Mouse (Mus musculus) forebrain, embryonic 10.5 days (tissue): ENCODE measurements around the gene Bach2. TPM values are rescaled to one million over a fixed set of nuclear protein-coding genes. Genes with fewer than 3 reads are reported as not detected.

Experiments used
- DNase-seq: peaks from one replicate; pipeline ENCODE4 v3.0.0-alpha.2; 2017; ENCODE audit warnings: low spot score; ENCODE audit errors: extremely low spot score
- H3K27ac ChIP-seq: fragments of 300-500 bp; sonication (generic); 2 replicates; pipeline ENCODE4 v1.5.1; 2016; ENCODE audit warnings: mild to moderate bottlenecking
- H3K27me3 ChIP-seq: fragments of 300-500 bp; sonication (generic); 2 replicates; pipeline ENCODE4 v1.6.1; 2016; ENCODE audit warnings: mild to moderate bottlenecking; ENCODE audit not compliant: poor library complexity, severe bottlenecking
- H3K36me3 ChIP-seq: fragments of 300-500 bp; sonication (generic); replicated peaks from 2 replicates; pipeline ENCODE4 v1.6.1; 2016; ENCODE audit warnings: mild to moderate bottlenecking, moderate library complexity
- H3K4me1 ChIP-seq: fragments of 300-500 bp; sonication (generic); 2 replicates; pipeline ENCODE4 v1.6.1; 2016
- H3K4me3 ChIP-seq: fragments of 300-500 bp; sonication (generic); 2 replicates; pipeline ENCODE4 v1.5.1; 2016; ENCODE audit warnings: mild to moderate bottlenecking, moderate library complexity
- H3K9me3 ChIP-seq: fragments of 300-500 bp; sonication (generic); 2 replicates; pipeline ENCODE4 v1.6.1; 2016; ENCODE audit warnings: mild to moderate bottlenecking, moderate library complexity
- WGBS: fragments of 180-500 bp; shearing (Covaris S2); methylation state at CpG from one replicate; pipeline ENCODE4 v1.1.7; 2016; 5-methylcytosine and 5-hydroxymethylcytosine counted together
- polyA plus RNA-seq: library from polyadenylated mRNA; unstranded; fragments of >200 nt; fragmentation: Nextera tagmentation; extraction: Ambion mirVana; gene quantifications from 2 replicates; pipeline ENCODE4 v1.2.1, GENCODE M21; 2016

Gene Bach2
- polyA plus RNA-seq, 1 experiment from 2014 or later, result 7.1 TPM

- H3K27me3 ChIP-seq, result no peaks in the 10 kb centered on the region
- DNase-seq, result no peak
- no peaks in the 10 kb centered on the region for H3K9me3 ChIP-seq
- no peak overlapping the region for H3K4me3 ChIP-seq
- 90% methylated on average over 8 of the region's 8 CpGs for WGBS
- no peak overlapping the region for H3K27ac ChIP-seq
- H3K4me1 ChIP-seq, result peaks cover 30% of the 10 kb centered on the region
- H3K36me3 ChIP-seq, result 0 out of 2 replicates have a peak, but pooled peaks cover 3% of the 10 kb centered on the region
Observed at GRCm38 (mm10) chr4:32330584-32331314, 92.1 kb downstream of the Bach2 start.

GRCm38 (mm10) chr4:32332028-32332427 is 93.4 kb downstream of the Bach2 start:
- H3K36me3 ChIP-seq, result 0 out of 2 replicates have a peak, but pooled peaks cover 3% of the 10 kb centered on the region
- 94% methylated on average over 12 of the region's 12 CpGs for WGBS
- H3K9me3 ChIP-seq, result no peaks in the 10 kb centered on the region
- no peaks in the 10 kb centered on the region for H3K27me3 ChIP-seq
- DNase-seq, result no peak
- no peak overlapping the region for H3K27ac ChIP-seq
- H3K4me3 ChIP-seq, result no peak overlapping the region
- peaks cover 27% of the 10 kb centered on the region for H3K4me1 ChIP-seq

- WGBS, result 92% methylated on average over 1 of the region's 1 CpGs
- peaks cover 18% of the 10 kb centered on the region for H3K4me1 ChIP-seq
- no peak for DNase-seq
- H3K27ac ChIP-seq, result no peak overlapping the region
- 0 out of 2 replicates have a peak, but pooled peaks cover 3% of the 10 kb centered on the region for H3K36me3 ChIP-seq
- H3K27me3 ChIP-seq, result peaks cover 7% of the 10 kb centered on the region; the same call in 1 of the 2 replicates
- H3K4me3 ChIP-seq, result no peak overlapping the region
- H3K9me3 ChIP-seq, result no peaks in the 10 kb centered on the region
Observed at GRCm38 (mm10) chr4:32334131-32334530, 95.5 kb downstream of the Bach2 start.

- Histone ChIP-seq H3K27me3 (peaks cover 7% of the 10 kb centered on the region; the same call in 1 of the 2 replicates), H3K4me3 (no peak overlapping the region), H3K4me1 (peaks cover 18% of the 10 kb centered on the region), H3K27ac (no peak overlapping the region), H3K9me3 (no peaks in the 10 kb centered on the region), H3K36me3 (0 out of 2 replicates have a peak, but pooled peaks cover 3% of the 10 kb centered on the region)
- WGBS, result 88% methylated on average over 5 of the region's 5 CpGs
- DNase-seq, result no peak
Observed at GRCm38 (mm10) chr4:32334765-32335164, 96.2 kb downstream of the Bach2 start.

- 94% methylated on average over 12 of the region's 12 CpGs for WGBS
- Histone ChIP-seq H3K4me3 (no peak overlapping the region), H3K27me3 (peaks cover 7% of the 10 kb centered on the region; the same call in 1 of the 2 replicates), H3K27ac (no peak overlapping the region), H3K9me3 (no peaks in the 10 kb centered on the region), H3K4me1 (peaks cover 23% of the 10 kb centered on the region), H3K36me3 (0 out of 2 replicates have a peak, but pooled peaks cover 3% of the 10 kb centered on the region)
- DNase-seq, result no peak
Observed at GRCm38 (mm10) chr4:32335659-32336058, 97.1 kb downstream of the Bach2 start.

- H3K36me3 ChIP-seq, result 0 out of 2 replicates have a peak, but pooled peaks cover 3% of the 10 kb centered on the region
- no peak for DNase-seq
- peaks cover 7% of the 10 kb centered on the region; the same call in 1 of the 2 replicates for H3K27me3 ChIP-seq
- no peak overlapping the region for H3K4me3 ChIP-seq
- H3K9me3 ChIP-seq, result no peaks in the 10 kb centered on the region
- 83% methylated on average over 4 of the region's 4 CpGs for WGBS
- H3K4me1 ChIP-seq, result peaks cover 29% of the 10 kb centered on the region
- no peak overlapping the region for H3K27ac ChIP-seq
Observed at GRCm38 (mm10) chr4:32336642-32337041, 98.0 kb downstream of the Bach2 start.

- WGBS, result 27% methylated on average over 11 of the region's 11 CpGs
- DNase-seq, result no peak
Observed at GRCm38 (mm10) chr4:32337638-32338037, 99.0 kb downstream of the Bach2 start.

GRCm38 (mm10) chr4:32338451-32338850 is 99.8 kb downstream of the Bach2 start:
- WGBS, result 92% methylated on average over 10 of the region's 10 CpGs
- no peak for DNase-seq
- Histone ChIP-seq H3K4me1 (peaks cover 36% of the 10 kb centered on the region), H3K27me3 (peaks cover 7% of the 10 kb centered on the region; the same call in 1 of the 2 replicates), H3K27ac (no peak overlapping the region), H3K9me3 (no peaks in the 10 kb centered on the region), H3K36me3 (no peaks in the 10 kb centered on the region), H3K4me3 (no peak overlapping the region)

More at GRCm38 (mm10) chr4:32337638-32338037, 99.0 kb downstream of the Bach2 start:
- Histone ChIP-seq H3K27me3 (peaks cover 7% of the 10 kb centered on the region; the same call in 1 of the 2 replicates), H3K4me1 (peaks cover 29% of the 10 kb centered on the region), H3K27ac (peak overlapping the region; percentile 31; the same call in 1 of the 2 replicates), H3K4me3 (no peak overlapping the region), H3K36me3 (no peaks in the 10 kb centered on the region), H3K9me3 (no peaks in the 10 kb centered on the region)

GRCm38 (mm10) chr4:32340844-32341243 is 102.2 kb downstream of the Bach2 start:
- 0 out of 2 replicates have a peak overlapping the region, but pooled peaks have one; percentile 44 for H3K27ac ChIP-seq
- WGBS, result 23% methylated on average over 7 of the region's 7 CpGs
- H3K4me1 ChIP-seq, result peaks cover 43% of the 10 kb centered on the region
- H3K36me3 ChIP-seq, result no peaks in the 10 kb centered on the region
- H3K27me3 ChIP-seq, result peaks cover 7% of the 10 kb centered on the region; the same call in 1 of the 2 replicates
- no peaks in the 10 kb centered on the region for H3K9me3 ChIP-seq
- DNase-seq, result no peak
- H3K4me3 ChIP-seq, result no peak overlapping the region

- peaks cover 7% of the 10 kb centered on the region; the same call in 1 of the 2 replicates for H3K27me3 ChIP-seq
- no peak overlapping the region for H3K27ac ChIP-seq
- H3K4me1 ChIP-seq, result peaks cover 35% of the 10 kb centered on the region
- no peaks in the 10 kb centered on the region for H3K9me3 ChIP-seq
- no peak for DNase-seq
- no peaks in the 10 kb centered on the region for H3K36me3 ChIP-seq
- 72% methylated on average over 7 of the region's 7 CpGs for WGBS
- no peak overlapping the region for H3K4me3 ChIP-seq
Observed at GRCm38 (mm10) chr4:32342269-32342668, 103.7 kb downstream of the Bach2 start.

GRCm38 (mm10) chr4:32343256-32344165 is 104.9 kb downstream of the Bach2 start:
- Histone ChIP-seq H3K36me3 (no peaks in the 10 kb centered on the region), H3K4me1 (peaks cover 29% of the 10 kb centered on the region), H3K9me3 (no peaks in the 10 kb centered on the region), H3K27ac (peak overlapping the region; percentile 60), H3K27me3 (peaks cover 5% of the 10 kb centered on the region; the same call in 1 of the 2 replicates), H3K4me3 (no peak overlapping the region)
- 68% methylated on average over 14 of the region's 14 CpGs for whole genome bisulfite sequencing
- DNase-seq, result peak; percentile 13

- H3K27me3 ChIP-seq, result no peaks in the 10 kb centered on the region
- no peaks in the 10 kb centered on the region for H3K36me3 ChIP-seq
- 82% methylated on average over 9 of the region's 9 CpGs for WGBS
- no peak overlapping the region for H3K4me3 ChIP-seq
- no peaks in the 10 kb centered on the region for H3K9me3 ChIP-seq
- DNase-seq, result peak; percentile 11
- H3K4me1 ChIP-seq, result peaks cover 29% of the 10 kb centered on the region
- H3K27ac ChIP-seq, result peak overlapping the region; percentile 60; the same call in 1 of the 2 replicates
Observed at GRCm38 (mm10) chr4:32344276-32344675, 105.7 kb downstream of the Bach2 start.
